Mouse (Mus musculus) embryonic facial prominence, embryonic 12.5 days (tissue): ENCODE results near the gene Tmem251. TPM values are rescaled to one million over a fixed set of nuclear protein-coding genes. Genes with fewer than 3 reads are reported as not detected.
A peak's percentile ranks its signal among the peaks of the same experiment; 100 is the strongest.

Experiments used
- ATAC-seq: fragments of 200-750 bp; cut with Nextera tagmentation; 2 replicates; pipeline ENCODE4 v1.8.0; 2017; ENCODE audit not compliant: insufficient number of reproducible peaks, insufficient read depth, low FRiP score, low TSS enrichment
- H3K27ac ChIP-seq: fragments of 300-500 bp; sonication (generic); 2 replicates; pipeline ENCODE4 v1.5.1; 2016; ENCODE audit warnings: mild to moderate bottlenecking
- H3K27me3 ChIP-seq: fragments of 300-500 bp; sonication (generic); 2 replicates; pipeline ENCODE4 v1.6.1; 2016; ENCODE audit warnings: mild to moderate bottlenecking, moderate library complexity
- H3K36me3 ChIP-seq: fragments of 300-500 bp; sonication (generic); 2 replicates; pipeline ENCODE4 v1.6.1; 2016; ENCODE audit warnings: mild to moderate bottlenecking
- H3K4me1 ChIP-seq: fragments of 300-500 bp; sonication (generic); 2 replicates; pipeline ENCODE4 v1.6.1; 2016
- H3K4me2 ChIP-seq: fragments of 300-500 bp; sonication (generic); replicated peaks from 2 replicates; pipeline ENCODE4 v1.6.1; 2016; ENCODE audit warnings: mild to moderate bottlenecking, moderate library complexity
- H3K4me3 ChIP-seq: fragments of 300-500 bp; sonication (generic); 2 replicates; pipeline ENCODE4 v1.5.1; 2016; ENCODE audit warnings: mild to moderate bottlenecking
- H3K9ac ChIP-seq: fragments of 300-500 bp; sonication (generic); 2 replicates; pipeline ENCODE4 v1.6.1; 2016; ENCODE audit warnings: mild to moderate bottlenecking, moderate library complexity
- H3K9me3 ChIP-seq: fragments of 300-500 bp; sonication (generic); 2 replicates; pipeline ENCODE4 v1.6.1; 2016; ENCODE audit warnings: mild to moderate bottlenecking, moderate library complexity
- WGBS: fragments of 180-500 bp; shearing (Covaris S2); methylation state at CpG from one replicate; pipeline ENCODE4 v1.1.7; 2016; 5-methylcytosine and 5-hydroxymethylcytosine counted together
- polyA plus RNA-seq: library from polyadenylated mRNA; unstranded; fragments of >200 nt; fragmentation: Nextera tagmentation; extraction: Ambion mirVana; gene quantifications from 2 replicates; pipeline ENCODE4 v1.2.1, GENCODE M21; 2016

Tmem251 gene
- polyA plus RNA-seq, 1 experiment from 2014 or later = 10.4 TPM

DNA sequence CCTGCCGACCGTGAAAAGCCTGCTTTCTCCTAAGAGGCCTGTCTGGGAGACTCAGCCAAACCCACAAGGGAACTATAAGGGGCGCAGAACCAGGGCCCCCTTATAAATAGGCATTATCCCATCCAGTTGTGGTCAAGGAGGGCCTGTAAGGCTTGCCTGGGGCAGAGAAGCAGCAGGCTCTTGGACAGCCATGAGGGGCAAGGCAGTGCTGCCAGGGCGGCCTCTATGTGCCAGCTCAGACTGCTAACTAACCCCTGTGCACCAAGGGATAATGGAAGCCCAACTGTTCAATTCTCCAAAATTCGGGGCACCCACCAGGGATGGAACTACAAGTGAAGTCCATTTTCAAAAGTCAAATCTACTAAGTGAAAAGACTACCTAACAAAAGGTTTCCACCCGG is 40.1 kb upstream of the Tmem251 start:
- Histone ChIP-seq H3K27me3 (no peaks in the 10 kb centered on the region), H3K27ac (no peak overlapping the region), H3K9ac (no peak overlapping the region; the same call in none of the 2 replicates), H3K4me2 (peak overlapping the region; percentile 92), H3K4me3 (peak overlapping the region; percentile 74), H3K4me1 (peaks cover 40% of the 10 kb centered on the region), H3K36me3 (no peaks in the 10 kb centered on the region), H3K9me3 (no peaks in the 10 kb centered on the region)
- ATAC-seq = no peak
- WGBS = 38% methylated on average over 6 of the region's 6 CpGs

DNA sequence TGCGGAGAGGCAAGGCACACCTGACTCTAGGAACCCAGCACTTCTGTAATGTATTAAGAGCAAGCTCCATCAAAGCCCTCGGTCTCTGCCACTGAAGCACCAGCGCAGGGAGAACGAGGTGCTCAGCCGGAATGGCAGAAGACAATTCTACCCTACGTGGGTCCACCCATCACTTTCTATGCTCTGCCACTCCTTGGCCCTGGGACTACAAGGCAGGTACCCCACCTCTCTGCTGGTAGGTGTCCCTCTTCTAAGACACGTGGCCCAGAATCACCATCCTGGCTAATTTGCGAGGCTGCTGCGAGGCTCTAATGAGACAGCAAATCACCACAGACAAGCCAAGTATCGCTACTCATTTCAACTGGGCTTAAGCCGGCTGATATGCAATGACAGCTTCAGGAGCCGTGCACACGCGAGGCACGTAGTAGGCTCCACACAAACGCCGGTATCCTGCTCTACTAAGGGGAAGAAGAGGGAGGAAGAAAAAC is 39.6 kb upstream of the Tmem251 start:
- WGBS = 4% methylated on average over 17 of the region's 17 CpGs
- H3K27ac ChIP-seq = no peak overlapping the region
- H3K4me3 ChIP-seq = peak overlapping the region; percentile 74
- peak overlapping the region; percentile 92 for H3K4me2 ChIP-seq
- ATAC-seq = peak; percentile 5; the same call in 1 of the 2 replicates
- H3K4me1 ChIP-seq = peaks cover 34% of the 10 kb centered on the region
- H3K36me3 ChIP-seq = no peaks in the 10 kb centered on the region
- no peaks in the 10 kb centered on the region for H3K27me3 ChIP-seq
- no peaks in the 10 kb centered on the region for H3K9me3 ChIP-seq
- peak overlapping the region; percentile 71 for H3K9ac ChIP-seq

GRCm38 (mm10) chr12:102704457-102705198 is 38.9 kb upstream of the Tmem251 start, which contains the start of gene Itpk1:
Gene Itpk1 (minus strand): TSS chr12:102704930.
- ATAC-seq = peak; percentile 76
- peak within 1 kb of the TSS; percentile 74 for H3K4me3 ChIP-seq
- H3K27me3 ChIP-seq = no peaks in the 10 kb centered on the region
- WGBS = under 1% methylated on average over 74 of the region's 105 CpGs
- H3K4me2 ChIP-seq = peak within 1 kb of the TSS; percentile 92
- peaks cover 30% of the 10 kb centered on the region for H3K4me1 ChIP-seq
- peak within 1 kb of the TSS; percentile 76 for H3K9ac ChIP-seq
- no peaks in the 10 kb centered on the region for H3K36me3 ChIP-seq
- no peaks in the 10 kb centered on the region for H3K9me3 ChIP-seq
- peak within 1 kb of the TSS; percentile 83 for H3K27ac ChIP-seq

- Histone ChIP-seq H3K36me3 (no peaks in the 10 kb centered on the region), H3K27ac (peak overlapping the region; percentile 83), H3K4me1 (peaks cover 24% of the 10 kb centered on the region), H3K27me3 (no peaks in the 10 kb centered on the region), H3K9ac (peak overlapping the region; percentile 76), H3K4me3 (peak overlapping the region; percentile 74), H3K9me3 (no peaks in the 10 kb centered on the region), H3K4me2 (peak overlapping the region; percentile 92)
- WGBS = 3% methylated on average over 31 of the region's 45 CpGs
- ATAC-seq = peak; percentile 79
Measured at GRCm38 (mm10) chr12:102705216-102705871, 38.2 kb upstream of the Tmem251 start.

GRCm38 (mm10) chr12:102705906-102706640 is 37.5 kb upstream of the Tmem251 start:
- WGBS = 75% methylated on average over 6 of the region's 6 CpGs

DNA sequence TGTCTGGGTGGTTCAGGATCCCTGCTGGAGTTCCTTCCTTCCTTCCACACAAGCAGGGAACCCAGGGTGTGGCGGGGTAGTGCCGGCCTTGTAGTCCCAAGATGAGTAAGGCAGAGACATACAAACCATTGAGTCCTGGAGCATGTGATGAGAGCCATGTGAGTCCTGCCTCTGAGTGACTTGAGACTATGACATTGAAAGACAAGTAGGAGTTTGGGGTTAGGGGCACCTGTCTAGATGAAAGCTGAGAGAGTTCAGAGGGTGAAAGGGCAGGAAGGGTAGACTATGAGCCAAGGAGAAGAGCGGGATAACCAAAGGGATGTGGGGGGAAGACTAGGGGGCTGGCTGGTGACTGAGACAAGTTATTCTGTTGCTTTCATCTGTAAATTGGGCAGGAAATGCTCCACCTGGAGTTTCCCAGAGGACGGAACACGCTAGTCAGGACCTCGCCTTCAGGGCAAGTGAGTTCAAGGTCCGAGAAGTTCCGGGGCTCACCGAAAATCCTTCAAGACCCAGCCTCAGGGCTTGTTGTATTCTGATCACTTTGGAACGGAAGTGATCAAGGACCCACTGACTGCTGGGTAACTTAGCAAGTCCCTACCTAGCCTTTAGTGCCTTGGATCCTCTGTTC is 36.6 kb upstream of the Tmem251 start:
- no peaks in the 10 kb centered on the region for H3K27me3 ChIP-seq
- no peak overlapping the region for H3K9ac ChIP-seq
- H3K36me3 ChIP-seq = no peaks in the 10 kb centered on the region
- H3K9me3 ChIP-seq = no peaks in the 10 kb centered on the region
- no peak overlapping the region for H3K4me3 ChIP-seq
- H3K27ac ChIP-seq = no peak overlapping the region
- 79% methylated on average over 10 of the region's 10 CpGs for WGBS
- ATAC-seq = no peak
- H3K4me1 ChIP-seq = peaks cover 21% of the 10 kb centered on the region
- H3K4me2 ChIP-seq = no peak overlapping the region

More at GRCm38 (mm10) chr12:102705906-102706640, 37.5 kb upstream of the Tmem251 start:
- peaks cover 21% of the 10 kb centered on the region for H3K4me1 ChIP-seq
- H3K4me3 ChIP-seq = peak overlapping the region; percentile 74
- H3K9ac ChIP-seq = no peak overlapping the region
- H3K9me3 ChIP-seq = no peaks in the 10 kb centered on the region
- H3K27me3 ChIP-seq = no peaks in the 10 kb centered on the region
- peak overlapping the region; percentile 92 for H3K4me2 ChIP-seq
- ATAC-seq = no peak
- no peaks in the 10 kb centered on the region for H3K36me3 ChIP-seq
- H3K27ac ChIP-seq = no peak overlapping the region

GRCm38 (mm10) chr12:102708220-102708619 is 35.3 kb upstream of the Tmem251 start:
- H3K36me3 ChIP-seq = no peaks in the 10 kb centered on the region
- no peak overlapping the region for H3K4me2 ChIP-seq
- H3K9ac ChIP-seq = no peak overlapping the region
- 81% methylated on average over 11 of the region's 11 CpGs for WGBS
- H3K9me3 ChIP-seq = no peaks in the 10 kb centered on the region
- no peaks in the 10 kb centered on the region for H3K27me3 ChIP-seq
- H3K4me3 ChIP-seq = no peak overlapping the region
- H3K27ac ChIP-seq = no peak overlapping the region
- no peak for ATAC-seq
- peaks cover 12% of the 10 kb centered on the region for H3K4me1 ChIP-seq

DNA sequence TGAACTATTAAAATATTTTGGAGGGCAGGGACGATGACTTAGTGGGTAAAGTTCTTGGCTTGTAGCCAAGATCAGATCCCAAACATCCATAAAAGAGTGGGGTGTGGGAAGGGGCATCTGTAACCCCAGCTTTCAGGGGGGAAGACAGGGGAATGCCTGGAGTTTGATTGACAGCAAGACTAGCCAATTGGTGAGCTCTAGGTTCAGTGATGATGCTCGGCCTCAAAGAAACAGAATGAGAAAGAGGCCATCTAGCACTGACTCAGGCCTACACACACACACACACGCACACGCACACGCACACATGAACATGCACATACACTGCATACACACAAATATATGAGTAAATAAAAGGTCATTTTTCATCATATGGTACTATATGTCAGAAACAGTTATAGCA is 33.7 kb upstream of the Tmem251 start:
- no peak overlapping the region for H3K27ac ChIP-seq
- H3K27me3 ChIP-seq = no peaks in the 10 kb centered on the region
- WGBS = 87% methylated on average over 5 of the region's 5 CpGs
- H3K9me3 ChIP-seq = no peaks in the 10 kb centered on the region
- H3K36me3 ChIP-seq = no peaks in the 10 kb centered on the region
- H3K4me2 ChIP-seq = no peak overlapping the region
- peaks cover 4% of the 10 kb centered on the region; the same call in 1 of the 2 replicates for H3K4me1 ChIP-seq
- ATAC-seq = no peak
- no peak overlapping the region for H3K4me3 ChIP-seq
- H3K9ac ChIP-seq = no peak overlapping the region

DNA sequence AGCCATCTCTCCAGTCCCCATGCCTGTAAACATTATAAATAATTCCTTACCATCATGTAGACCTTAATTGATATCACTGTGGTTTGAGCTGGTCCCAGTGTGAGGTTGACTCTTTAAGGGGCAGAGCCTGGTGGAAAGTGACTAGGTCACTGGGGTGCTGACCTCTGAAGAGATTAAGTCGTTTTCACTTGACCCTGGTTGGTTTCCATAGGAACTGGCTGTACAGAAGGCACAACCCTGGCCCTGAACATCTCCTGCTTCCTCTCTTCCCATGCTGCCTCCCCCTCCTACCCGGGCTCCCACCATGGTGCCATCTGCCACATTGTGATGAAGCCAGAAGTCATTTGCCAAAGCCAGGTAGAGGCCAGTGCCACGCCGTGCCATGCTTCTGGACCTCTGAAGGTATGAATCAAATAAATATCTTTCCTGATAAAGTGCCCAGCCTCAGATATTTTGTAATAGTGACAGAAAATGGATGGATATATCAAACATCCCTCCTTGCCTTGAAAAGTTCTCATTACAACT is 32.6 kb upstream of the Tmem251 start:
- no peak overlapping the region for H3K27ac ChIP-seq
- H3K27me3 ChIP-seq = no peaks in the 10 kb centered on the region
- H3K4me2 ChIP-seq = no peak overlapping the region
- no peak overlapping the region for H3K4me3 ChIP-seq
- WGBS = 54% methylated on average over 4 of the region's 4 CpGs
- no peaks in the 10 kb centered on the region for H3K9me3 ChIP-seq
- no peak for ATAC-seq
- no peaks in the 10 kb centered on the region for H3K36me3 ChIP-seq
- H3K4me1 ChIP-seq = no peaks in the 10 kb centered on the region; the same call in 1 of the 2 replicates
- no peak overlapping the region for H3K9ac ChIP-seq

DNA sequence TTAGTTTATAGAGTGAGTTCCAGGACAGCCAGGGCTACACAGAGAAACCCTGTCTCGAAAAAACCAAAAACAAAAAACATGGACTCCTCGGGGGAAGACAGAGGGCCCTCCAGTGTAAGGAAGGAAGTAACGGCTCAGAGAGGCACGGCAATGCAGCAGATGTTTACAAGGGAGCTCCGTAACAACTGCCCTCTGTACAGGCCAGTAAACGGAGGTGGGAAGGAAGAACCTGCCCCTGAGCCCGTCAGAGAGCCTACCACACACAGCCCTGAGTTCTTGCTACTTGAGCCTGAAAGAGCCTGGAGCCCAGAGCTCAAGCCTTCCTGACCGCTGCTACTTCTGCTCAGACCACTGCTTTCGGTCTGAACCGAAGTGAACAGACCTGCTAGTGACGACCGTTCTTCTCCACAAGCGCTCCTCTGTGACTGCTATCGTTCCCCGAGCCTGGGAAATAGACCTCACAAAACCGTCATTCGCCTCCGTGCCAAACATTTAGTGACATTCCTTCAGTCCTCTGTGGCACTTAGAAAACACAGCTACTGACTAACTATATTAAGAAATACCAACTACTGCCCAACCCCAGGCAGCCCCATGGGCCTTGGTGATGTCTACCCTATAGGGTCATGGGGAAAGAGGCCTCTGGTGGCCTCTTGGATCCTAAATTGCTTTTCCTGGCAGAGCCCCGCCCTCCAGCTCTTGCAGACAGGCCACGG is 30.3 kb upstream of the Tmem251 start:
- WGBS = 65% methylated on average over 20 of the region's 20 CpGs
- H3K9ac ChIP-seq = no peak overlapping the region
- H3K4me1 ChIP-seq = no peaks in the 10 kb centered on the region
- no peaks in the 10 kb centered on the region for H3K36me3 ChIP-seq
- H3K27ac ChIP-seq = no peak overlapping the region
- ATAC-seq = no peak
- no peaks in the 10 kb centered on the region for H3K9me3 ChIP-seq
- no peak overlapping the region for H3K4me3 ChIP-seq
- H3K27me3 ChIP-seq = no peaks in the 10 kb centered on the region
- no peak overlapping the region for H3K4me2 ChIP-seq
